Mouse (Mus musculus): Measurements from ENCODE around the gene Nxnl1.

Gene Nxnl1

DNA sequence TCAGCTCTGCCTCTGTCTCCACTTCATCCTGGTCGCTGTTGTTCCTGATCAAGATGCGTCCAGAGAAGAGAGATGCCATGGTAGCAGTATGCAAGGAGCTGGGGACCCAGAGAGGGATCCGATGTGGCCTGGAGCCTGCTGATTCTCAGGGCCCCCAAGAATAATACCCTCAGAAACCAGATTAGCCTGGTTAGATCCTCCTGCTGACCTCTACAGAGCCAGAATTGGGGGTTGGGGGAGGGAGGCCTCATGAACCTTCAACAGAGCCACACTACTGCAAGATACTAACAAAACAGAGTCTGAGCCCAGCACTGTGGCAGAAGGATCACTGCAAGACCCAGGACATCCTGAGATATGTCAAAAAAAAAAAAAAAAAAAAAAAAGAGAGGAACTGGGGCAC is at the start of gene Nxnl1:
Gene Nxnl1 (minus strand): TSS at position 101 of the 400 bp plus-strand sequence.
- DNase-seq = no peak

DNA sequence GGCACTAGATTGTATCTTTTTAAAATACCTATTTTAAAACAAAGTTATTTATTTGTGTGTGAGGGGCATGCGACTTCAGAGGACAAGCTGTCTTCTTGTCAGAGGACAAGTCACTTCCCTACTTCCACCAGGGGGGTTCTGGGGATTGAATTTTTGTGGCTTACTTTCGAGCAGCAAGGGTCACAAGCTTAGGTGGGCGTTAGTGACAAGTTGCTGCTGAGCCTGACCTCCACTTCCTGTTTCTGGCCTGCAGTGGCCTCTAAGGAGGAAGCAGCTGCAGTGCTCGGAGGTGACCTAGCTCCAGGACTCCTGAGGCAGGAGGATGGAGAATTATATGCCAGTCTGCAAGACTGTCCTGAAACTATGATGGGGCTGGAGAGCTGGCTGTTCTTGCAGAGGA is 47.0 kb upstream of the Nxnl1 start:
- no peak for DNase-seq

DNA sequence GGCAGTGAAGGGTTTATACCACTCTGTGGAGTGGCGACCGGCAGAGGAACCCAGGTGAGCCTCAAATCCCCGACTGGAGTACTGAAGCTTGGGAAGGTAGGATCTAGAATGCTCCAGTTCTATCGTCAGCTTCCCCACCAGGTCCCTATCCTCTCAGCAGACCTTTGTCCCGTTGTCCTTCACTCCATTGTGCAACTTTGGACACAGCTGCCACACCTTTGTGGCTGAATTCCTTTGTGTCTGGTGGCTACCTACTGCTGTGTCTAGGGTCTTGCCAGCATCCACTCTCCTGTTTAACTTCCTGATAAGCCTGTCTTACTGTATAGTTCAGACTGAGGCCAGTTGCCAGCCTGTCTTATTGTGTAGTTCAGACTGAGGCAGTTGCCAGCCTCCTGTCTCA is 45.7 kb upstream of the Nxnl1 start:
- no peak for DNase-seq

DNA sequence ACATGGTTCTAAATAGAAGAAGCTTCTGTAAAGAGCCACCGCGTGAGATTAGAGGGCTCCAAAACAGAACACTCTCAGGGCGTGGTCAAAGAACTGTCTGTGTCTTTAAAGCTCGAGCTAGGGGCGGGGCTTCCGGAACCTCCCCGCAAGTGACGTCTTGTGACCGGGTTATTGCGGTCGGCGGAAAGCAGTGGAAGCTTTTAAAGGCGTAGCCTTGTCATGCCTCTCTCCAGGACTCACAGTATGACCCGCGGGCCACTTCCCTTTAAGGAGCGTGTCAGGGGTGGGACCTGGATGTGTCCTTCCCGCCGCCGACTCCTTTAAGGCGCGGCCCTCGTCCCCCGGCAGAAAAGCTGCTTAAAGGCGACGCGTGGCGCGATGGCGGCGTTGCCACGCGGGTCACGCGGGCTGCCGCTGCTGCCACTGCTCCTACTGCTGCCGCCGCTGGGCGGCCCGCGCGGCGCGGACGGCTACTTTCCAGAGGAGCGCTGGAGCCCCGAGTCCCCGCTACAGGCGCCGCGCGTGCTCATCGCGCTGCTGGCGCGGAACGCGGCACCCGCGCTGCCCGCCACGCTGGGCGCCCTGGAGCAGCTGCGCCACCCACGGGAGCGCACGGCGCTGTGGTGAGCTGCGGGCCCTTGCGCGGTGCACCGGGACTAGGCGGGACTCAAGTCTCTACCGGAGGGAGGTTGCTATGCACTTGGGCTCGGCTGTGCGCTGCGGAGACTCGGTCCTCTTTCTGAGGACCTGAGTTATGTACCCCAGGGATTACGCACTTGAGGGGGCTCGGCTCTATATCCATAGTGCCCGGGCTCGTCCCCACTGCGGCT is 44.6 kb upstream of the Nxnl1 start, which contains the start of gene Colgalt1:
Gene Colgalt1 (plus strand): TSS at position 177 of the 830 bp plus-strand sequence.
- DNase-seq = peak; percentile 96

DNA sequence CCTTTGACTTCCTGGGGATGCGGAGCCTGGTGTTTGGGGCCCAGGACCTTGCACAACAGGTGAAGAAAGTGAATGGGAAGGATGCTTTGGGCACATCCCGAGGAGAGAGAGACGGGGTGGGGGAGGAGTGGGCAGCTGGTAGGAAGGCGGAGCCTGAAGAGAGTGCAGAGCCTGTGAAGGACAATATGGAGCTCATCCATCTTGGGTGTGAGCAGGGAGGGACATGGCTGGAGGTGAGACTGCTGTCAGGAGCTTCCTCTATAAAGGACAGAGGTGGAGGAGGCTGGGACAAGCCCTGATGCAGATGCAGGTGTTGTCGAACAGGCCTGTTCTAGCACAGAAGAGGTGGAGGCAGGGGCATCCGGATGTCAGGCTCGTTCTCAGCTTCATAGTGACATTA is 37.6 kb upstream of the Nxnl1 start:
- no peak for DNase-seq

DNA sequence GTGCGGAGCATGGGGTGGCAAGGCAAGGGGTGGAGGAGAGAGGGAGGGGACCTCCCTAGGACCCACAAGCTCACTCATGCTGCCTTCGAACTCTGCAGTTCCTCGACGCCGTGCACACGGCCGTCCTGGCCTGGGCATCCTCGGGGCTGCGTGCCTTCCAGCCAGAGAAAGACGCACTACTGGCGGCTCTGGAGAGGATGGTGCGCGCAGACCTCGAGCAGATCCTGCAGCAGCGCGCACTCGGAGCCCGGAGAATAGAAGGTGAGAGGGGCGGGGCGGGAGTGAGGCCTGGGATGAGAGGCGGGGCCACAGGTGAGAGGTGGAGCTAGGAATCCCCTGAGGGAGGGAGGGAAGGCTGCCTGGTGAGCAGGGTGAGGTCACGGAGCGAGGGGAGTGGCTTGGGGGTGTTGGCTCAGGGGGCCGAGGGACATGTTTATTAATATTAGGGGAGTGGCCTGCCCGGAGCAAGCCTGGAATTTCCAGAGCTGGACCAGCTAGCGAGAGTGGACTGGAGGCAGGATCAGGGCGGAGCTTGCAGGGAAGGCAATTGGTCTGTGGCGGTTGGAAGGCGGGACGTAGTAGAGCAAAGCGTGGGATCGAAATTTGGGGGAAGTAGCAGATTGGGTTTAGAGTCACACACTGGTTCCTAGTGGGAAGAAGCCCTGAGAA is 36.4 kb upstream of the Nxnl1 start:
- no peak for DNase-seq

DNA sequence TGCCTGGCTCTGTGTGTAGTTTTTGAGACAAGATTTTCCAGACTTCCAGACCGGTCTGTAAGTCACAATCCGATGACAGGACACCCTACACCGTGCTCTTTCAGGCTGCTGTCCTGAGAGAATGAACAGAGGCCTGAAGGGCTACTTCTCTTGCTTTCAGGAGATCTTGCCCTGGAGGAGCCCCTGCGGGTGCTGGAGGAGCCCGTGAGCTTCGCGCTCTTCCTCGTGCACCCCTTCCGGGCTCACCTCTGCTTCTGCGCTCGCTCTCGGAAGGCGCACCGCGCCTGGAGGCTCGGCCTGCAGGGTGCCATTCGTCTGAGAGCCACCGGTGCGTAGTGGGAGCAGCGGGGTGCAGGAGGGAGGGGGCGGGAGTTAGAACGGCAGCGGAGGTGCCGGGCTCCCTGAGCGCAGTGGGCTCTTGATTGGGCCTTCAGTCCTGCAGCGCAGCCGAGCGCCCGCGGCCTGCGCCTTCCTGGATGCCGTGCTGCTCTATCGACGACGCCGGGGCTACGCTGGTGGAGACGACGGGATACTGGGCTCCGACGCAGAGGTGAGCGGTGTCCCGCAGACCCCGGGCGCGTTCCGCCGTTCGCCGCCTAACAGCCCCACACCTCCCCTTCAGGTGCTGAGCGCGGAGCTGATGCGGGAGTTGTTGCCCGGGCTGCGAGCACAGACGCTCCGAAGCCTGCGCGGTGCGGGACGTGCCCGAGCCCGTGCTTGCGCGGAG is 35.7 kb upstream of the Nxnl1 start:
- DNase-seq = no peak

DNA sequence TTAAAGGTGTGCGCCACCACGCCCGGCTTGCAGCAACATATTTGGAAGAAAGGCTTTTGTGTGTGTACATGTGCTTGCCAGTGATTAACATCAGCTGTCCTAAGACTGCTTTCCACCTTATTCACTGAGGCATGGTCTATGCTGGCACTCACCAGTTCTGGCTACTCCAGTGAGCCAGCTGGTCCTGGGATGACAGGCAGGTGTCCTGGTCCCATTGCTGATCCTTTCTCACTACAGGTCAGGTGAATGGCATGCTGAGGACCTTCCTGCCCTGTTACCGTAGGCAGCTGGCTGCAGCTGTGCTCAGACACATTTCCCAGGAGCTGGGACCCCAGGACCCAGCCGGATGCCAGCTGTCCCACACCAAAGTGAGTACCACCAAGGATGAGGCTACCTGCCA is 32.4 kb upstream of the Nxnl1 start:
- DNase-seq = no peak

DNA sequence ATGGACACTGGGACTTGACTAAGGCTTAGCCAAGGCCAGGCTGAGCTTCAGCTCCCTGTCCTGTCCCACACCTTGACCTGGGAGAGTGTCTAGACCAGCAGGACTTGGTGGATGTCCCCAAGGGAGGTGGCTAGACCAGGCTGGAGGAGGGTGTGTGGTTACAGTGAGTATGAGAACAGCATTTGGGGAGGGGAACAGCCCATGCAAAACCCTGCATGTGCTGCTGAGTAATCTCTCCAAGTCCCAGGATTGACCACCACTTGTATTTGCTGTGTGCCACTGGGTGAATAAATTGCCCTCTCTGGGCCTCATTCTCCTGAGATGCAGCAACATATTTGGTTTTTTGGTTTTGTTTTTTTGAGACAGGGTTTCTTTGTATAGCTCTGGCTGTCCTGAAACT is 32.0 kb upstream of the Nxnl1 start:
- no peak for DNase-seq

DNA sequence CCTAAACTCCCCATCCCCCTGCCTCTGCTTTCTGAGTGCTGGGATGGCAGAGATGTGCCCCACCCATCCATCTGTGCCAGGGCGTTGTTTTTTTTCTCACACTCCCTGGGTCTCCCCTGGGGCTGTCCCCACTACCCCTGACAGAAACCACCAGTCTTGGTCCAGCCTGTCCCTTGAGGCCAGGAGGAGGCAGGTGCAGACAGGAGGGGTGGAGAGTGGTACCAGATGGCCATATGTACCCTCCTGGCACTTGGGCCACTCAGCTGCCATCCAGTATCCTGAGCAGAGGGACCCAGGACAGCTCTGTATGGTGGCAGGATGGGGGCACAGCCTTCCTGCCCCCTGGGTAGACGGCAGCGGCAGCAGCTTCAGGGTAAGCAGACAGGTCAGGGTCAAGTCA is 31.1 kb upstream of the Nxnl1 start, which contains the start of gene Fam129c:
Gene Fam129c (plus strand): TSS at position 198 of the 400 bp plus-strand sequence.
- DNase-seq = no peak

DNA sequence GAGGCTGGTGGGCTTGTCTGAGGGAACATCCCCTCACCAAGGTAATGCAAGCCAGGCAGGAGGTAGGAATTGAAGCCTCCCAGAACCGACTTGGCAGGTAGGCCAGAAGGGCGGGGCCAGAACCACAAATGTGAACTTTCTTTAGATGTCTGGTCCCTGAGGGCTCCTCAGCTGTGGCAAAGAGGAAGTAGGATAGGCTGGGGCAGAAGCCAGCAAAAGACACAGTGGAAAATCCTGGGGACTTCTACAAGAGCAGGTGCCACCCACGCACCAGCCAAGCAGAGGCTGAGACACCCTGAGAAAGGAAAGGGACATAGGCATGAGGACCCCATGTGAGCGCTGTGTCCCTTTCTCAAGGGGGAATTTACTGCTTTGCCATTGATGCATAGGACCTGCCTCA is 30.4 kb upstream of the Nxnl1 start:
- DNase-seq = no peak

DNA sequence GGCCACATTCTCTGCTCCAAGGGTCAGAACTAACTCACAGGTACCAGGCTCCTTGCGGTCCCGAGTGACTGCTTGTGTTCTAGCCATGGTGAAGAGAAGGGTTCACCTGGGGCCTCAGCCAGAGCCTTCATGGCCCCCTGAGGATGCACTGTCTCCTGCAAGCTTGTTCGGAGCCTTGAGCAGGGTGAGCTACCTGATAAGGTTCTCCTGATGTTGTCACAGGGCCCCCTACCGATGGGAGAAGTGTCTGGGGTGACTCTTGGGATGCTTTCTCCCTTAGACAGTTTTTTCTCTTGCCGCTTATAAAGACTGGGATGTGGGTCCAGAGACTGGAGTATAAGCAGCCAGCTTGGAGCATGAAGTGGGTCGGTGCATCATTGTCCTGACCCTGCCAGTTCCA is 30.0 kb upstream of the Nxnl1 start:
- no peak for DNase-seq

DNA sequence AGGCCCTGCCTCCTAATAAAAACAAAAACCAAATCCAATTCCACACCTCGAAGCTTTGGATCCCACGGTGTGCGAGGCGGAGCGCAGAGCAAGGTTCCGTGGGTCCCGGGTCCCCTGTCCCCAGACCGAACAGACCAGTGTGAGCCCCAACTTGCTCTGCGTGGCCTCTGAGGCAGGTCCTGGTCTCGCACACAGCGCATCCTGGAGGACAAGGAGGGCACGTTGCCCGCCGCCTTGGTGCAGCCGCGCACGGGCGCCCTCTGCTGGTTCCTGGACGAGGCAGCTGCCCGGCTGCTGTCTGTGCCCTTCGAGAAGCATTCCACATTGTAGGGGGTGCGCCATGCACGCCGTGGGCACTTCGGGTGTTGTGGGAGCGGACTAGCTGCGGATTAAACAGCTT is 29.5 kb upstream of the Nxnl1 start:
- DNase-seq = peak; percentile 91

DNA sequence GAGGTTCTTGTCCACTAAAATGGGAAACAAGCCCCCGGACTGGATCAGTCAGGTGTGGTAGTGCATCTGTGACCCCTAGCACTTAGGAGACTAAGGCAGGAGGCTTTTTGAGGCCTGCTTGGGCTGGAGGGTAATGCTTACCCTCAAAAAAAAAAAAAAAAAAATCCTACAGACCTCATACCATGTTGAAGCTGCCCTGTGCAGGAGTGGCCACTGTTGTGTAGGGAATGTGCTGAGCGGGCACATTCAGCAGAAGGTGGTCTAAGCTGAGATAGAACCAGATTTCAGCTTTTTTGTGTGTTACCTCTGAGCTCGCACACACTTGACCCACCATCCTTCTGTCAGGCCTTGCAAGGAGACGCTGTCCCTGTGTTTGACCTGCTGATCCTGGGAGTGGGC is 27.9 kb upstream of the Nxnl1 start:
- DNase-seq = no peak

DNA sequence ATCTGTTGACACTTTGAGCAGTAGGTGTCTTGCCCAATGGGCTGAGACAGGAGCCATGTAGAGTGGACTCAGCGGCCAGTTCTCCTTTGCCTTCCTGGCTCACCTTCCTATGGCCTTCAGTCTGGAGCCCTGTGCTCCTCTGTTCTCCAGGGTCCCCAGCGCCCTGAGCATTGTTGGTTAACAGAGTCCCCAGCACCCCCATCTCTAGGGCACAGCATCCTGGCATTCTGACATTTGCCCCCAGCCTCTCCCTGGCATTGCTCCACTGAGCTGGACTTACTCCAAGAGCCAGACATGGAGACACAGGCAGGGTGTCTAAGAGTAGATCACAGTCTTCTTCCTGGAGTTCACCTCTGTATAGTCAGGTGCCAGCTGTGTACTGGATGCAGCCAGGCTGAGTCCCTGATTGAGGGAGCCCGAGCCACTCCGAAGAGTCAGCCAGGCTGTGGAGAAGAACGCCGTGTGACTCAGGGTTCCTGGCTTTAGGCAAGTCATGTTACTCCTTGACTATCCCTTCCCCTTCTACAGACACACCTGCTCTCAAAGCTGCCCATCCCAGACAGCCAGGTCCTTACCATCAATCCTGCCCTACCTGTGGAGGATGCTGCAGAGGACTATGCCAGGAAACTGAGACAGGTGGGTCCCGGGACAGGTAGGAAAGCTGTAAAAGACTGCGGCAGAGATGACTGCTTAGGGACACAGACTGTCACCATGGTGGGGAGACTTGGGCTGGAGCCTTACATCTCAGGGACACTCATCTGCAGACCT is 27.3 kb upstream of the Nxnl1 start:
- no peak for DNase-seq

DNA sequence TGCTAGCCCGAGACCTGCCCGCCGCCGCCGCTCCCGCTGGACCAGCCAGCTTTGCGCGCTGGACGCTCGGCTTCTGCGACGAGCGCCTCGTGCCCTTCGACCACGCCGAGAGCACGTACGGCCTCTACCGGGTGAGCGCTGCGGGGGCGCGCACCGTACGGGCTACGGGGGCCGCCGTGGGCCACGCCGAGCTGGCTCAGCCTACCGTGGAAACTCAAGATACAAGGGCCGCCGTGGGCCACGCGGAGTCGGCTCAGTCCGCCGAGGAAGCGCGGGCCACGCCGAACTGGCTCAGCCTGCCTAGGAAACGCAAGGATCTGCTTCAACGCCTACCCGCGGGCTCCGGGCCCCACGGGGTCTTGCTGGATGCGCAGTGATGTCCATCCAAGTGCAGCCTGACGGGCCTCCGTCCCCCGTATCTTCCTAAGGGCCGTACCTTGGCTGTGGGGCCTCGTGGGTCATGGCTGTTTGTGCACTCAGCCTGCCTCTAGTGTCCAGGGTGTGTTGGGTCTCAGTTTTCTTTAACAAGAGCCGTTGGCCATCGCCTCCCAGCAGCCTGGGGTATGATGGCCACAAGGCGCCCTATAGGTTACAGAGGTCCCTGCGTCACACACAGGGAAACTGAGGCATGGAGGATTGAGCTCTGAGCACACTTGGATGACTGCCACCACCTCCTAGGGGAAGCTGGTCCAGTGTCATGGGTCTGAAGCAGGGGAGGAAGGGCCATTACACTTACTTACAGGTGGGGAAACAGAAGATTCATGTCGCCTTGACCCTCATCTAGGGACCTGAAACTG is 26.2 kb upstream of the Nxnl1 start:
- peak; percentile 89 for DNase-seq

DNA sequence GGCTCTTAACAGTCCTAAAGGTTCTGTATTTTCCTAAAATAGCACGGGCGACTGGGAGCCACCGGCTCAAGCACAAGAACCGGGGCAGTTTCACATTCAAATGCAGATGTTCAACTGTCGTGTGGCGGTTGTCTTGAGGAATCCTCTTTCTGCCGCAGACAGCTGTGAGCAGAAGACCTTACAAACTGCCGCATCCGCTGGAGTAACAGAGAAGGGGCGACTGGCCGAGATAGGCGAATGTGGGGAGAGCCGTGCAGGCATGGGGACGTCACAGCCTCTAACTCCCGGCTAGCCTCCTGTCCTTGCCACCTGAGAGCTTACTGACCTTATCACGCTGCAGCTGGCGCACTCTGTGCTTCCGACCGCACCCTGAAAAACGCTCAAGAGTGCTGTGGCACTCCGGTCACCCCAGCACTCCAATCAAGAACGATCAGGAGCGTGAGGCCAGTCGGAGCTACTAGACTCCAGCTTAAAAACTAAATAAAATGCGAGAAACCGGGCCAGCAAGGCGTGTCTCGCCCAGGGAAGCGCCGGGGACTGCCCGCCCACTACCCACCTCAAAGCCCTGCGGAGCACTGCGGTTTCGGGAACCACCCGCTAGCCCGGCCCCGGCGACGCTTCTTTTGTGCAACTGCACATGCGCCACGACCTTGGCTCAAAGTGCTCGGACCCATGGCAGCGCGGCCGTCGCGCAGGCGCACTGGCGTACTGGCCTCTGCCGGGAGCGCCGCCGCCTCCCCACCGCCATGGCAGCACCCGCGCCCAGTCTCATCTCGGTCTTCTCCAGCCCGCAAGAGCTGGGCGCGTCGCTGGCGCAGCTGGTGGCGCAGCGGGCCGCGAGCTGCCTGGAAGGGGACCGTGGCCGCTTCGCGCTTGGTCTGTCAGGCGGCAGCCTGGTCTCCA is 25.3 kb upstream of the Nxnl1 start, which contains the start of gene Pgls:
Gene Pgls (plus strand): TSS at position 706 of the 903 bp plus-strand sequence.
- DNase-seq = peak; percentile 96

DNA sequence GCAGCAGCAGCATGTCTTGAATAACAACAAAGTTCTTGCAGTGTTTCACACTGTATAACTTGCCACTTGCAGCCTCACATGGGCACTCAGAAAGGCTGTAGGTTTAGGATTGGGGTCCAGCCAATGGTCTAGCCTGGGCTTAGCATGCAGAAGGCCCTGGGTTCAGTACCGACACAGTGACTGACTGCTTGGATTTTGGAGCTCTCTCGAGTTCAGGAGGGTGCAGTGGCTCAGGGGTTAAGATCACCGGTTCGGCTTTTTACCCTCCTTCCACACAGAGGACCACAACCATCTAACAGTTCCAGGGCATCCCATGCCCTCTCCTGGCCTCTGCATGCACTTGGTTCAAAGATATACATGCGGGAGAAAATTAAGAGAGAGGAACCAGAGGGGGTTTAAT is 24.6 kb upstream of the Nxnl1 start:
- no peak for DNase-seq

DNA sequence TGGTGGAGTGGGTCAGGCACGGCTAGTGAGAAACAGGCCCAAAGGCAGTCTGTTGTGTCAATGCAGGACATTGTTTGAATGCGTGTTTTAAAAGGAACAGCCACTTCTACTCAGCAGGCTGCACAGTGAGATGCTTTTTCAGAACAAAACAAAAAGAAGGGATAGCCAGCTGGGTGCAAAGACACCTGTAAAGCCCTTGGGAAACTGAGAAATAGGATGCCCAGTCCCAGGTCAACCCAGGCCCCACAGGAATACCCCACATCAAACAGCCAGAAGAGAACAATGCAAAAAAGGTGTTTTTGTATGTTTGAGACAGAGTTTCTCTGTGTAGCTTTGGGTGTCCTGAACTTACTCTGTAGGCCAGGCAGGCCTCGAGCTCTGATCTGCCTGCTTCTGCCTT is 22.4 kb upstream of the Nxnl1 start:
- DNase-seq = no peak

DNA sequence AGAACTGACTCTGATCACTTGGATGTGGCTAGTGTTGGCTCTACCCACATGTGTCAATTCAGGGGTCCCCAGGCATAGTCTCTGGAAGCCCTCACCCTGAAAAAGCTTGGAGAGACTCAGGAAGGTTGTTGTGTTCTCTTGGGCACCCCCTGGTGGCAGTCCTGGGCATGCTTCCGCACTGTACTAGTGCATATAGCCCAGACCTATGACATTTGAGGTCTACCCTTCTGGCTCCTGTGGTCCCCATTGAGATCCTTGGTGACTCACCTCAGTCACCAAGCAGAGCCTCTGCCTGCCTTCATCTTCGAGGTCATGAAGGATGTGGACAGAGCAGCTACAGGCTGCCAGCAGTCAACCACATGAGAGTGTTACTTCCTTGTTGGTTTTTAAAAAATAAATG is 20.5 kb upstream of the Nxnl1 start:
- DNase-seq = no peak

DNA sequence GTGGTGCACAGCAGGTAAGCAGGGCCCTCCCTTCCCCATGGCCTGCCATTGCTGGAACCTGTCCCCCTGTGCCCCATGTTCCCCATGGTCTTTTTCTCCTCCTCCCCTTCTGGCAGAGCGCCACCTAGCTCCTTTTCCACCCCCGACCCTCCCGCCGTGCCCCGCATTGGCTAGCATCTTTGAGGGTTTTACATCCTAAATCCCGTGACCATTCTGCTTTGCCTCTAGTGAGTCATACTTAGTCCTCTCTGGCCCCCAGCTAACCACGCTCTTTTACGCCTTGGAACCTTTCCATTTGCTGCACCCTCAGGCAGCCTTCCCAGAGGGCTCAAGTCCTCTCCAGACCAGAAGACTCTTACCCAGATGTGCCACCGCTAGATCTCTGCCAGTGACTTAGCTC is 13.8 kb upstream of the Nxnl1 start:
- DNase-seq = no peak
